Mouse (Mus musculus) heart, adult 2 months (tissue): ENCODE results near the gene Fryl.

Experiments used
- CTCF ChIP-seq: fragments of 200-600 bp; IDR thresholded peaks from 2 replicates; pipeline ENCODE4 v1.8.1; 2022; ENCODE audit warnings: antibody characterized with exemption, mild to moderate bottlenecking, moderate library complexity
- EP300 ChIP-seq: fragments of 200-500 bp; IDR thresholded peaks from 2 replicates; pipeline ENCODE4 v1.6.1; 2011; ENCODE audit warnings: low read depth, low read length, control low read depth; ENCODE audit not compliant: insufficient read depth

GRCm38 (mm10) chr5:73007582-73007959, 248.8 kb downstream of the Fryl start:
- no peak for TF ChIP-seq CTCF
- TF ChIP-seq EP300, result no peak
